Mouse (Mus musculus) MEL (cell line): Measurements from ENCODE around the gene Tvp23a.

Experiments
- CTCF ChIP-seq, 3 experiments: IDR thresholded peaks in 2 of 3; conservative IDR thresholded peaks in 1 of 3; 2 replicates each; pipeline ENCODE4 v1.5.1; 2011 to 2012; ENCODE audit warnings: low read length in 3 of 3, low read depth in 2 of 3, mild to moderate bottlenecking in 2 of 3, improper control_type of control experiment in 1 of 3, inconsistent platforms in 1 of 3, mixed read lengths in 1 of 3, moderate library complexity in 1 of 3; ENCODE audit not compliant: control insufficient read depth in 1 of 3, insufficient read depth in 1 of 3, poor library complexity in 1 of 3, severe bottlenecking in 1 of 3
- NELFE ChIP-seq: IDR thresholded peaks from 2 replicates; pipeline ENCODE4 v1.6.1; 2011; ENCODE audit warnings: low read depth, low read length, improper control_type of control experiment
- POLR2A ChIP-seq, 2 experiments: IDR thresholded peaks; 2 replicates each; pipeline ENCODE4 v1.6.1; 2011 to 2012; ENCODE audit warnings: low read length in 2 of 2, mild to moderate bottlenecking in 2 of 2, control low read depth in 1 of 2, improper control_type of control experiment in 1 of 2, low read depth in 1 of 2, moderate library complexity in 1 of 2; ENCODE audit not compliant: control insufficient read depth in 1 of 2, insufficient read depth in 1 of 2, poor library complexity in 1 of 2
- POLR2AphosphoS2 ChIP-seq: IDR thresholded peaks from 2 replicates; pipeline ENCODE4 v1.6.1; 2011; ENCODE audit warnings: low read length, improper control_type of control experiment
- TCF12 ChIP-seq: IDR thresholded peaks from 2 replicates; pipeline ENCODE4 v1.6.1; 2014; ENCODE audit warnings: low read depth, mild to moderate bottlenecking, inconsistent platforms, low read length, improper control_type of control experiment, moderate library complexity
- USF2 ChIP-seq, 2 experiments: IDR thresholded peaks; 2 replicates each; pipeline ENCODE4 v1.6.1; 2011 to 2012; ENCODE audit warnings: improper control_type of control experiment in 2 of 2, low read length in 2 of 2, borderline replicate concordance in 1 of 2, inconsistent platforms in 1 of 2, low read depth in 1 of 2, mild to moderate bottlenecking in 1 of 2; ENCODE audit not compliant: insufficient read depth in 1 of 2
- ZKSCAN1 ChIP-seq: IDR thresholded peaks from 2 replicates; pipeline ENCODE4 v1.6.1; 2012; ENCODE audit warnings: low read depth, mild to moderate bottlenecking, inconsistent platforms, low read length, improper control_type of control experiment, moderate library complexity
- ZNF384 ChIP-seq: IDR thresholded peaks from 2 replicates; pipeline ENCODE4 v1.6.1; 2012; ENCODE audit warnings: low read depth, mild to moderate bottlenecking, inconsistent platforms, low read length, improper control_type of control experiment

- TF ChIP-seq CTCF (IDR thresholded peaks at IDR 0.05 in 2 of 3, conservative IDR thresholded peaks at IDR 0.05 in 1 of 3; ENCODE audit: control insufficient read depth in 1 of 3, insufficient read depth in 1 of 3, low read depth in 2 of 3, low read length in 3 of 3, poor library complexity in 1 of 3, severe bottlenecking in 1 of 3) (no peak), POLR2AphosphoS2 (no peak), POLR2A (IDR thresholded peaks at IDR 0.05; ENCODE audit: control insufficient read depth in 1 of 2, insufficient read depth in 1 of 2, low read depth in 1 of 2, low read length in 2 of 2, poor library complexity in 1 of 2) (no peak), TCF12 (no peak), ZKSCAN1 (no peak), NELFE (no peak), ZNF384 (no peak), USF2 (IDR thresholded peaks at IDR 0.05; ENCODE audit: borderline replicate concordance in 1 of 2, insufficient read depth in 1 of 2, low read depth in 1 of 2, low read length in 2 of 2) (no peak)
These were observed 444 bp downstream of the Tvp23a start for GRCm38 (mm10) chr16:10446573-10447263.
